Mouse (Mus musculus) small intestine, adult 2 months (tissue): Measurements from ENCODE around the gene Eci1.

Experiments
- CTCF ChIP-seq: fragments of 200-500 bp; IDR thresholded peaks from 2 replicates; pipeline ENCODE4 v1.5.1; 2012; ENCODE audit warnings: low read depth, mild to moderate bottlenecking, control low read depth, inconsistent platforms, low read length, moderate library complexity, mixed read lengths; ENCODE audit not compliant: insufficient replicate concordance, insufficient read length; ENCODE audit errors: extremely low read depth
- POLR2A ChIP-seq: fragments of 200-500 bp; IDR thresholded peaks from 2 replicates; pipeline ENCODE4 v1.6.1; 2012; ENCODE audit warnings: low read depth, mild to moderate bottlenecking, control low read depth, inconsistent platforms, low read length, moderate library complexity

DNA sequence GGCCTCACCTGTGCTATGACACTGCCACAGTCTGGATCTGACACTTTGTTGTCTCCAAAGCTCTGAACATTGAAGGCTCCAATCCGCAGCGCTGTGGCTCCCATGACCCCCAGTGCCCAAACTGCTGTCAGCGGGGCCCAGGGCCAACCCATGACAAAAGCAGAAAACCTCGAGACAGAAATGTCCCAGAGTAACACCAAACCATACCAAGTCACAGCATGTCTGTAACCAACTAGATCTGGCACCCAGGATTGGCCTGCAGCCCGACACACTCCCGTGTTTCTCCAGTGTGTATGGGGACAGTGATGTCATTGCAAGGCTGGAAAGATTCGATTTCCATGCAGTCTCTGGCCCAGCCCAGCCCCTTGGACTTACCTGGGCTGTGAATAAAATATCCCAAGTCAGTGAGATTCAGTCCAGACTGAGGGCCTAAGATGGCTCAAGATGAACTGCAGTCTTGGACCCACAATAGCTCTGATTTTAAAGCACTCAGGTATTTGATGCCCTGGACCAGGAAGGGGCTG is 16.3 kb downstream of the Eci1 start, which contains the start of gene Dnase1l2:
- TF ChIP-seq CTCF (no peak), POLR2A (no peak)
